Mouse (Mus musculus) myocyte (in vitro differentiated cells): ENCODE measurements around the gene Mrpl11. TPM values are rescaled to one million over a fixed set of nuclear protein-coding genes. Genes with fewer than 3 reads are reported as not detected.

ENCODE experiments used
- H3K27me3 ChIP-seq: one replicate; pipeline ENCODE4 v1.6.1; 2011; ENCODE audit not compliant: control insufficient read depth, insufficient read depth, insufficient read length
- H3K36me3 ChIP-seq: one replicate; pipeline ENCODE4 v1.6.1; 2011; ENCODE audit not compliant: control insufficient read depth, insufficient read depth
- H3K4me2 ChIP-seq: one replicate; pipeline ENCODE4 v1.6.1; 2011; ENCODE audit warnings: low read depth, control low read depth
- H3K4me3 ChIP-seq: one replicate; pipeline ENCODE4 v1.5.1; 2011; ENCODE audit warnings: mild to moderate bottlenecking, control low read depth, moderate library complexity
- H3K79me2 ChIP-seq: one replicate; pipeline ENCODE4 v1.6.1; 2011; ENCODE audit not compliant: control insufficient read depth, insufficient read depth
- H3ac ChIP-seq: one replicate; pipeline ENCODE4 v1.6.1; 2011; ENCODE audit not compliant: control insufficient read depth, insufficient read length
- CEBPB ChIP-seq: IDR thresholded peaks from 2 replicates; pipeline ENCODE4 v1.6.1; 2011; ENCODE audit warnings: mild to moderate bottlenecking, moderate library complexity; ENCODE audit not compliant: poor library complexity, insufficient read depth, severe bottlenecking
- E2F4 ChIP-seq: IDR thresholded peaks from one replicate; pipeline ENCODE4 v1.6.1; 2011; ENCODE audit warnings: mild to moderate bottlenecking, control low read depth, moderate library complexity; ENCODE audit not compliant: insufficient read depth
- MAX ChIP-seq: IDR thresholded peaks from one replicate; pipeline ENCODE4 v1.6.1; 2011; ENCODE audit warnings: low read depth, mild to moderate bottlenecking, control low read depth
- MYOD1 ChIP-seq, 3 experiments: IDR thresholded peaks; one replicate each; pipeline ENCODE4 v1.6.1; 2011; ENCODE audit warnings: control low read depth in 2 of 3, low read depth in 2 of 3, mild to moderate bottlenecking in 2 of 3, moderate library complexity in 1 of 3; ENCODE audit not compliant: insufficient read length in 2 of 3, control insufficient read depth in 1 of 3
- MYOG ChIP-seq, 3 experiments: IDR thresholded peaks; one replicate each; pipeline ENCODE4 v1.6.1; 2011; ENCODE audit warnings: control low read depth in 2 of 3, low read depth in 2 of 3, mild to moderate bottlenecking in 2 of 3; ENCODE audit not compliant: insufficient read length in 2 of 3, control insufficient read depth in 1 of 3, insufficient read depth in 1 of 3
- POLR2A ChIP-seq: IDR thresholded peaks from one replicate; pipeline ENCODE4 v1.6.1; 2011; ENCODE audit warnings: low read depth, mild to moderate bottlenecking, control low read depth, moderate library complexity; ENCODE audit not compliant: insufficient read length
- POLR2AphosphoS2 ChIP-seq: IDR thresholded peaks from one replicate; pipeline ENCODE4 v1.6.1; 2011; ENCODE audit warnings: low read depth, control low read depth; ENCODE audit not compliant: insufficient read length
- REST ChIP-seq: IDR thresholded peaks from one replicate; pipeline ENCODE4 v1.6.1; 2011; ENCODE audit warnings: mild to moderate bottlenecking, control low read depth, moderate library complexity; ENCODE audit not compliant: insufficient read depth, insufficient read length
- SRF ChIP-seq: IDR thresholded peaks from one replicate; pipeline ENCODE4 v1.6.1; 2011; ENCODE audit warnings: low read depth; ENCODE audit not compliant: control insufficient read depth, insufficient read length
- TCF12 ChIP-seq: IDR thresholded peaks from one replicate; pipeline ENCODE4 v1.6.1; 2011; ENCODE audit warnings: mild to moderate bottlenecking, control low read depth; ENCODE audit not compliant: poor library complexity, insufficient read depth, severe bottlenecking
- TCF3 ChIP-seq: IDR thresholded peaks from one replicate; pipeline ENCODE4 v1.6.1; 2011; ENCODE audit warnings: low read depth, control low read depth; ENCODE audit not compliant: insufficient read length
- USF1 ChIP-seq: IDR thresholded peaks from one replicate; pipeline ENCODE4 v1.6.1; 2011; ENCODE audit warnings: low read depth, mild to moderate bottlenecking, control low read depth, moderate library complexity
- polyA plus RNA-seq: library from polyadenylated mRNA; unstranded; fragments of >200 nt; fragmentation: generic; extraction: Trizol; gene quantifications from one replicate; pipeline ENCODE4 v1.2.1, GENCODE M21; 2012; ENCODE audit warnings: missing spikeins

The Mrpl11 gene
- polyA plus RNA-seq, result 62.6 TPM

- peaks cover 6% of the 10 kb centered on the region for H3K36me3 ChIP-seq
- no peaks in the 10 kb centered on the region for H3K27me3 ChIP-seq
- H3ac ChIP-seq, result peak within 1 kb of the TSS; percentile 21
- H3K4me3 ChIP-seq, result peak within 1 kb of the TSS; percentile 79
- H3K79me2 ChIP-seq, result peaks cover 5% of the 10 kb centered on the region
- peak within 1 kb of the TSS; percentile 83 for H3K4me2 ChIP-seq
- no peak for TF ChIP-seq TCF3
- TF ChIP-seq USF1, result no peak
- TF ChIP-seq MYOD1 (IDR thresholded peaks at IDR 0.05; ENCODE audit: control insufficient read depth in 1 of 3, insufficient read length in 2 of 3, low read depth in 2 of 3), result no peak
- TF ChIP-seq MAX, result peak; percentile 99
- no peak for TF ChIP-seq CEBPB
- no peak for TF ChIP-seq E2F4
- TF ChIP-seq POLR2AphosphoS2, result no peak
- no peak for TF ChIP-seq TCF12
- TF ChIP-seq SRF, result peak; percentile 62
- no peak for TF ChIP-seq MYOG (IDR thresholded peaks at IDR 0.05; ENCODE audit: control insufficient read depth in 1 of 3, insufficient read depth in 1 of 3, insufficient read length in 2 of 3, low read depth in 2 of 3)
- TF ChIP-seq REST, result no peak
- TF ChIP-seq POLR2A, result no peak
These were observed at the start of gene Mrpl11 for GRCm38 (mm10) chr19:4961928-4962601. Gene Mrpl11, plus strand, starts transcription at chr19:4962147.

GRCm38 (mm10) chr19:4915924-4916603 is 45.9 kb upstream of the Mrpl11 start:
- Histone ChIP-seq H3K79me2 (no peaks in the 10 kb centered on the region), H3ac (no peak overlapping the region), H3K4me2 (no peak overlapping the region), H3K27me3 (no peaks in the 10 kb centered on the region), H3K36me3 (peaks cover 11% of the 10 kb centered on the region), H3K4me3 (no peak overlapping the region)
- TF ChIP-seq POLR2AphosphoS2, result no peak
- no peak for TF ChIP-seq TCF12
- TF ChIP-seq POLR2A, result no peak
- no peak for TF ChIP-seq E2F4
- TF ChIP-seq TCF3, result no peak
- no peak for TF ChIP-seq MYOG (IDR thresholded peaks at IDR 0.05; ENCODE audit: control insufficient read depth in 1 of 3, insufficient read depth in 1 of 3, insufficient read length in 2 of 3, low read depth in 2 of 3)
- TF ChIP-seq MYOD1 (IDR thresholded peaks at IDR 0.05; ENCODE audit: control insufficient read depth in 1 of 3, insufficient read length in 2 of 3, low read depth in 2 of 3), result no peak
- TF ChIP-seq CEBPB, result no peak
- no peak for TF ChIP-seq MAX
- TF ChIP-seq USF1, result no peak
- TF ChIP-seq SRF, result no peak
- no peak for TF ChIP-seq REST

- TF ChIP-seq SRF (no peak), E2F4 (no peak), POLR2A (no peak), MYOG (IDR thresholded peaks at IDR 0.05; ENCODE audit: control insufficient read depth in 1 of 3, insufficient read depth in 1 of 3, insufficient read length in 2 of 3, low read depth in 2 of 3) (peak in 1 of 3 experiments; percentile 74), MYOD1 (IDR thresholded peaks at IDR 0.05; ENCODE audit: control insufficient read depth in 1 of 3, insufficient read length in 2 of 3, low read depth in 2 of 3) (peak in 2 of 3 experiments; percentile 35 to 54), TCF12 (no peak)
- Histone ChIP-seq H3ac (no peak overlapping the region), H3K4me3 (no peak overlapping the region), H3K79me2 (no peaks in the 10 kb centered on the region), H3K36me3 (peaks cover 15% of the 10 kb centered on the region), H3K4me2 (no peak overlapping the region), H3K27me3 (no peaks in the 10 kb centered on the region)
These were observed 45.1 kb upstream of the Mrpl11 start for GRCm38 (mm10) chr19:4916827-4917226.

- peaks cover 25% of the 10 kb centered on the region for H3K36me3 ChIP-seq
- no peaks in the 10 kb centered on the region for H3K27me3 ChIP-seq
- peaks cover 2% of the 10 kb centered on the region for H3K79me2 ChIP-seq
- H3K4me2 ChIP-seq, result no peak overlapping the region
- H3ac ChIP-seq, result no peak overlapping the region
- TF ChIP-seq USF1 (no peak), TCF3 (no peak)
- H3K4me3 ChIP-seq, result no peak overlapping the region
These were observed 42.3 kb upstream of the Mrpl11 start for GRCm38 (mm10) chr19:4919652-4920051.
